Mouse (Mus musculus): ENCODE results near the gene Dlx6. TPM values are rescaled to one million over a fixed set of nuclear protein-coding genes. Genes with fewer than 3 reads are reported as not detected.

Gene Dlx6
- polyA plus RNA-seq, 1 experiment from 2014 or later = not detected

GRCm38 (mm10) chr6:6879371-6880325 is 16.5 kb downstream of the Dlx6 start:
- H3K27me3 ChIP-seq = peaks cover 98% of the 10 kb centered on the region
- H3K4me1 ChIP-seq (replicated peaks) = no peaks in the 10 kb centered on the region
- no peaks in the 10 kb centered on the region for H3K36me3 ChIP-seq
- H3K4me3 ChIP-seq (replicated peaks) = no peak overlapping the region
- ATAC-seq (ENCODE audit: low read depth) = no peak
- H3K9me3 ChIP-seq (replicated peaks) = no peaks in the 10 kb centered on the region
- WGBS (ENCODE audit: insufficient replicate concordance) = 3% methylated on average over 44 of the region's 44 CpGs
- DNase-seq = no peak
- no peak overlapping the region for H3K9ac ChIP-seq
- H3K27ac ChIP-seq = no peak overlapping the region
- H3K4me2 ChIP-seq = no peak overlapping the region

DNA sequence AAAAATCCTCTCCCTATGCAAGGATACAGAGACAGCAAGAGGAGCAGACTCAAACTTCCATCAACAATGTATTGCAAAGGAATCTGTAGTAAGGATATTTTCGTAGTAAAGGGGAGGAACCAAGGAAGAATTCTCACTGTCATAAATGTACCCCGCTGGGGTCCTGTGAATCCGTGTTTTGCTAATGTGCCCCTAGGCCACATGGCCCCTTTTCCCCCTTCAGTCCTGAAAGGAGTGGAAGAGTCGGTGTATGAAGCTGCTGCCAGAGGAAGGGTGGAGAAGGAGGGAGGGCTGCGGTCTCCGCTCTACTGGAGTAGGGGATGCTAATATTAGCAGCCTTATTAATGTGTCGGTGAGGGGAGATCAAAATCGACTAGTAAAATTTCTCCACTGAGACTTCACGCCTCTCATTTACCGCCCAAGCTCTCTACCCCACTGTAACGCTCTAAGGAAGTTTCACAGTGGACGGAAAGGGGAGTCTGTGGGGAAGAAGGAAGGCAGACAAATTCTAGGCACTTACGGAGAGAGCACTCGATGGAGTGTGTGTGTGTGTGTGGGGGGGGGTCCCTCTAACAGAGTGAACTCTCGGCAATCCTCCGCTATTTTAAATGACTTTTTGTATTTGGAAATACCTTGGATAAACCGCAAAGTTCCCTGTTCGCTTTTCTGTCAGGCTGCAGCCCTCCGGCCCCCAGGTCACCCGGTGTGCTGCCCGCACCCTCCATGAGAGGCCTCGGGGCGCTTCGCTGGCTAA is 17.4 kb downstream of the Dlx6 start:
- Histone ChIP-seq H3K4me2 (no peak overlapping the region), H3K9me3 (replicated peaks) (no peaks in the 10 kb centered on the region), H3K4me3 (replicated peaks) (no peak overlapping the region), H3K27ac (no peak overlapping the region), H3K9ac (no peak overlapping the region), H3K36me3 (no peaks in the 10 kb centered on the region), H3K4me1 (replicated peaks) (no peaks in the 10 kb centered on the region), H3K27me3 (peaks cover 94% of the 10 kb centered on the region)
- ATAC-seq (ENCODE audit: low read depth) (no peak), DNase-seq (no peak)
- WGBS (ENCODE audit: insufficient replicate concordance) = 3% methylated on average over 24 of the region's 24 CpGs

DNA sequence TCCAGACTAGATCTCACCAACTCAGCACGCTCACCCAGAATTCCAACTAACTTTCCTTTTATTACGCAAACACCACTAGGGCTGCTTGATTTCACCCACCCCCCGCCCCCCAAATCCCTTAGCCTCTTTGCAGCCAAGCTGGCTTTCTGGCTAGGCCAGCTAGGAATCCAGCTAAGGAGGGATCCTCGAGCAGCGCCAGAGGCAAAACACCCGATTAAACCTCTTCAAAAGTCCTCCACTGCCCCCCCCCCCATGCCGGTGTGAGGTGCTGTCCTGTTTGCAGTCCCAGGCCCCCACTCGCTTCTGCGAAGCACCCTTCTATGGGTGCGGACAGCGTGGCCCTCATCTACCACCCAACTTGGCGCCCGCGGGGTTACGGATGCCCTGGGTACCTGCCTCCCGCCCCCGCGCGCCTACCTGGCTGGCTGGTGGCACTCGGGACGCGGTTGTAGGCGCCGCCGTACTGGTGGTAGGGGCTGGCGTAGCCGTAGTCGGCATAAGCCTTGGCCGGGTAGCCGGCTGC is 18.0 kb downstream of the Dlx6 start:
- 2% methylated on average over 30 of the region's 30 CpGs for WGBS (ENCODE audit: insufficient replicate concordance)
- DNase-seq (no peak), ATAC-seq (ENCODE audit: low read depth) (no peak)
- Histone ChIP-seq H3K9ac (no peak overlapping the region), H3K4me3 (replicated peaks) (peak overlapping the region; percentile 25; the same call in 1 of the 2 replicates), H3K9me3 (replicated peaks) (no peaks in the 10 kb centered on the region), H3K4me2 (peak overlapping the region; percentile 34), H3K4me1 (replicated peaks) (no peaks in the 10 kb centered on the region), H3K27ac (no peak overlapping the region), H3K36me3 (no peaks in the 10 kb centered on the region), H3K27me3 (peaks cover 87% of the 10 kb centered on the region)

DNA sequence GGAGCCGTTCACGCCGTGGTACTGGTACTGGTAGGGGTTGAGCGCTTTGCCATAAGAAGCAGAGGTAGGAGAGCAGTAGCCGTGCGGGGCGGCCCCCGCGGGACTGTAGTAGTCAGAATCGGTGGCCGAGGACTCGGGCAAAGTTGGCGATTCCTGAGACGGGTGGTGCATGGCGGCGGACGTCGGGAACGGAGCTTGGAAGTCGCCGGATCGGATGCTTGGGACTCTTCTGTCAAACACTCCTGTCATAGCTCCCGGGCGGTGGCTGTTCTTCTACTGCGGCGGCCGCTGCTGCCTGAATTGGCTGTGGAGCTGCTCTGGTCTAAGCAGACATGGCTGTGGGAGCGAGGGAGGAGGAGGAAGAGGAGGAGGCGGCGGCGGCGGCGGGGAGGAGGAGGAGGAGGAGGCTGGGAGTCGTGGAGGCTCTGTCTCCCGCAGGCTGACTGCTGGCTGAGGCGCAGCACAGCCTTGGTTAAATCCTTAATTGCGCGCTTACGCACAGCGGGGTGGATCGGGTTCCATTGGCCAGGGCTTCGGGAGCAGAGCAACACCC is 18.6 kb downstream of the Dlx6 start, which contains the start of gene Dlx5:
Gene Dlx5, minus strand, starts transcription at position 448 of the 553 bp plus-strand sequence.
- H3K27ac ChIP-seq = no peak within 1 kb of the TSS
- H3K4me1 ChIP-seq (replicated peaks) = no peaks in the 10 kb centered on the region
- H3K4me2 ChIP-seq = peak within 1 kb of the TSS; percentile 34
- no peaks in the 10 kb centered on the region for H3K9me3 ChIP-seq (replicated peaks)
- DNase-seq (no peak), ATAC-seq (ENCODE audit: low read depth) (no peak)
- H3K36me3 ChIP-seq = no peaks in the 10 kb centered on the region
- WGBS (ENCODE audit: insufficient replicate concordance) = 1% methylated on average over 35 of the region's 42 CpGs
- H3K9ac ChIP-seq = no peak within 1 kb of the TSS
- H3K27me3 ChIP-seq = peaks cover 82% of the 10 kb centered on the region
- peak within 1 kb of the TSS; percentile 25; the same call in 1 of the 2 replicates for H3K4me3 ChIP-seq (replicated peaks)

DNA sequence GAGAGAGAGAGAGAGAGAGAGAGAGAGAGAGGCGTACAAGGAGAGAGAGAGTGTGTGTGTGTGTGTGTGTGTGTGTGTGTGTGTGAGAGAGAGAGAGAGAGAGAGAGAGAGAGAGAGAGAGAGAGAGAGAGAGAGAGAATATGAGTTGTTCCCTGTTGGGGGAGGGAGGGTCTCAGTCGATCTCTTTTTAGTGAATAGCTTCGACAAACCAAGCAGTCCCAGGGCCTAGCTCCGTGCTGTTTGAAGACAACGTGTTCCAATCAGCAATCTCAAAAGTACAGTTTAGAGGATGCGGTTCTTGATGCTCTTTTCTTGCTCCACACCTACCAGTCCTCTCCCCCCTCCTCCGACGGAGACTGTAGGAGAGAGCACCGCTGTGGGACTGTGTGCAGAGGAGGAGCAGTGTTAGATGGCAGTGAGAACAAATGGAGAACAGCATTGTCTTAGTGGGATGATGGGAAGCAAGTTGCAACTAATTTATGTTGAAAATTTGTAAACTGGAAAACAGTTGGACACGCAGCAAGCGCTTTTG is 19.2 kb downstream of the Dlx6 start:
- Histone ChIP-seq H3K4me3 (replicated peaks) (no peak overlapping the region), H3K9me3 (replicated peaks) (no peaks in the 10 kb centered on the region), H3K4me1 (replicated peaks) (no peaks in the 10 kb centered on the region), H3K27ac (no peak overlapping the region), H3K27me3 (peaks cover 77% of the 10 kb centered on the region), H3K4me2 (no peak overlapping the region), H3K9ac (no peak overlapping the region), H3K36me3 (no peaks in the 10 kb centered on the region)
- WGBS (ENCODE audit: insufficient replicate concordance) = 4% methylated on average over 10 of the region's 11 CpGs
- DNase-seq (no peak), ATAC-seq (ENCODE audit: low read depth) (no peak)

GRCm38 (mm10) chr6:6884897-6885296 is 21.8 kb downstream of the Dlx6 start:
- no peaks in the 10 kb centered on the region for H3K4me1 ChIP-seq (replicated peaks)
- no peak for DNase-seq
- H3K9ac ChIP-seq = no peak overlapping the region
- H3K4me2 ChIP-seq = no peak overlapping the region
- H3K27ac ChIP-seq = no peak overlapping the region
- no peaks in the 10 kb centered on the region for H3K9me3 ChIP-seq (replicated peaks)
- H3K4me3 ChIP-seq (replicated peaks) = no peak overlapping the region
- H3K27me3 ChIP-seq = peaks cover 60% of the 10 kb centered on the region
- 8% methylated on average over 12 of the region's 12 CpGs for WGBS (ENCODE audit: insufficient replicate concordance)
- no peaks in the 10 kb centered on the region for H3K36me3 ChIP-seq
- ATAC-seq (ENCODE audit: low read depth) = no peak

DNA sequence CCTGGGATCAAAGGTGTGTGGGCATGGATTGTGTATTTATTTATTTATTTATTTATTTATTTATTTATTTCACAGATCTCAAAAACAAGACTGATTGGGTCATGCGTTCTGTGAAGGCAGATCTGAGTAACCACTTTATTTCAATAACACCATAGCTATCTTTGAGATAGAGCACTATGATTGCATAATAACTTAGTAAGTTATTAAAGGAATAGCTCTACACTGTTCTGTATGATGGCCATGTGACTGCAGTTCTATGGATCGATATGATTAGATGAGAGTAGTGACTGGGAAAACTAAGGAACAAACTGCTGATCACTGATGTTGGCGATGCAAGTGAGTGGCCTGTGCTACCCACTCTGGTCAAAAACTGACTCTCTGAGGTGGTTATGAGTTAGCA is 23.1 kb downstream of the Dlx6 start:
- DNase-seq = no peak
- Histone ChIP-seq H3K27ac (no peak overlapping the region), H3K27me3 (peaks cover 46% of the 10 kb centered on the region), H3K36me3 (no peaks in the 10 kb centered on the region), H3K4me2 (no peak overlapping the region), H3K4me3 (replicated peaks) (no peak overlapping the region), H3K9me3 (replicated peaks) (no peaks in the 10 kb centered on the region), H3K9ac (no peak overlapping the region), H3K4me1 (replicated peaks) (no peaks in the 10 kb centered on the region)
- WGBS (ENCODE audit: insufficient replicate concordance) = 56% methylated on average over 3 of the region's 3 CpGs
- no peak for ATAC-seq (ENCODE audit: low read depth)

DNA sequence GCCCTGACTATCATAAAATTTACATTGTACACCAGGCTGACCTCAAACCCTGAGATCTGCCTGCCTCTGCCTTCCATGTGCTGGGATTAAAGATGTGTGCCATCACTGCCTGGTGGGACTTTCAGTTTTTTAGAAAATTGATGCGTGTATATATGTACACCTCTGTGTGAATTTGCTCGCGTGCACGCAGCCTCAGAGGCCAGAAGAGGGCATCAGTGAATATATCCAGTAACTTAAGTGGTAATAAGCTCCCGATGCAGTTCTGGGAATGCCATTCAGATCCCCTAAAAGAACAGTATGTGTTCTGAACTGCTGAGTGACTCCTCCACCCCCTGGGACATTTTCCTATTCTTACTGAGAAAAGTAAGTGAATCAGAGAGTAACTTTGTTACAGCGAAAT is 26.9 kb downstream of the Dlx6 start:
- no peaks in the 10 kb centered on the region for H3K4me1 ChIP-seq (replicated peaks)
- no peaks in the 10 kb centered on the region for H3K36me3 ChIP-seq
- H3K4me2 ChIP-seq = no peak overlapping the region
- H3K27me3 ChIP-seq = peaks cover 10% of the 10 kb centered on the region
- H3K4me3 ChIP-seq (replicated peaks) = no peak overlapping the region
- no peak overlapping the region for H3K27ac ChIP-seq
- 48% methylated on average over 6 of the region's 6 CpGs for WGBS (ENCODE audit: insufficient replicate concordance)
- no peak for ATAC-seq (ENCODE audit: low read depth)
- no peak overlapping the region for H3K9ac ChIP-seq
- H3K9me3 ChIP-seq (replicated peaks) = no peaks in the 10 kb centered on the region
- no peak for DNase-seq

GRCm38 (mm10) chr6:6909586-6909985 is 46.5 kb downstream of the Dlx6 start:
- no peaks in the 10 kb centered on the region for H3K9me3 ChIP-seq (replicated peaks)
- H3K36me3 ChIP-seq = no peaks in the 10 kb centered on the region
- no peaks in the 10 kb centered on the region for H3K4me1 ChIP-seq (replicated peaks)
- no peak for ATAC-seq (ENCODE audit: low read depth)
- no peak overlapping the region for H3K4me3 ChIP-seq (replicated peaks)
- no peak overlapping the region for H3K4me2 ChIP-seq
- no peak overlapping the region for H3K27ac ChIP-seq
- H3K9ac ChIP-seq = no peak overlapping the region
- WGBS (ENCODE audit: insufficient replicate concordance) = 63% methylated on average over 8 of the region's 8 CpGs
- no peak for DNase-seq
- H3K27me3 ChIP-seq = no peaks in the 10 kb centered on the region

DNA sequence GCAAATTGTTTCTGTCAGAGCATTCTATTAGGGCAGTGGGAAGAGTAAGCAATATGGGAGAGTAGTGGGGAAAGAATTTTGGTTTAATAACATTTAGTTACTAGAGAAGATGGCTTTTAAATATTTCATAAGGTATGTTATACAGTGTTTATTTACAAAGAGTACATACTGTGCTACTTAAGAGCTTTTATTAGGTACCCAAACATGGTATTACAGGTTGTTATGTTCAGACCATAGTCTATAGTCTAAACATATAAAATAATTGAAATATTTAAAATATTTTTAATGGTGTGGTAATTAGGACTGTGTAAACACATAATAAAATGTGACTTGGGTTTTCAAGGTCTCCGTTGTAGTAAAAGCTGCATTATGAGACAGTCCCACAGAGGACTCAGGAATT is 51.2 kb downstream of the Dlx6 start:
- H3K4me2 ChIP-seq = no peak overlapping the region
- H3K27ac ChIP-seq = no peak overlapping the region
- no peaks in the 10 kb centered on the region for H3K36me3 ChIP-seq
- no peak for DNase-seq
- no peak overlapping the region for H3K9ac ChIP-seq
- ATAC-seq (ENCODE audit: low read depth) = no peak
- H3K9me3 ChIP-seq (replicated peaks) = no peaks in the 10 kb centered on the region
- WGBS (ENCODE audit: insufficient replicate concordance) = 57% methylated on average over 1 of the region's 1 CpGs
- H3K4me1 ChIP-seq (replicated peaks) = no peaks in the 10 kb centered on the region
- no peak overlapping the region for H3K4me3 ChIP-seq (replicated peaks)
- no peaks in the 10 kb centered on the region for H3K27me3 ChIP-seq
